In the genomic region with DNA sequence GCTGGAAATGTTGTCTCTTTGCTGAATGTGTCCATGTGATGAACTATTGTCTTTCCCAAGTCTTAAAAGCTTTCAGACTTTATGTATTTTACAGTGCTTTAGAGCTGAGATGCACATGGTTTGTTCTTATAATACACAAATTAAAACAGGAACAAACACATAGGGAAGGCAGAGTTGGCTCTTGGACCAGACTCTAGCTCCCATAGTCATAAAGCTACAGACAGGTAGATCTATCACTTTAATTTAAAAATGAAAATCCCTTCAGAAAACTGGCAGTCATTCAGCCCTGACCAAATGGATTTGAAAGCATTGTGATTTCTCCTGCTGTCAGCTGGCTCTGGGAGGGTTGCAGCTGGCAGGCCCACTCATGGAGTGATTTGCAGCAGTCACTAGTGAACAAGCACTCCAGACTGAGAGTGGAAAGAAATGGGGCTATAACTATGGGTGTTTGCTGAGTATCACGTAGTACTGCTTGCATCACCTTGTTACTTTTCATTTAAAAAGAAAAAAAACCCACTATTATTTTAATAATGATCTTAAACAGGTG, we compare ENCODE assay signal across 23 mouse cellular contexts.
DNase-seq lines count a peak whose midpoint lies in the region; ATAC-seq and TF ChIP-seq lines count a peak whose summit lies in the region.
"Had no signal": no experiment of that assay in that cellular context is flagged by ENCODE, and none has a peak within 500 bp of the region (broad histone marks: within the 10 kb centered on the region; RNA-seq: fewer than 3 reads in every experiment).

No protein-coding gene starts in this region.

- no peak overlapping the region for H3K4me2 ChIP-seq in intestine, postnatal 0 days (replicated peaks; ENCODE audit: low read depth)
- H3K4me2 ChIP-seq: heart, embryonic 13.5 days; limb, embryonic 15.5 days; midbrain, embryonic 13.5 days had no signal

- H3K4me3 ChIP-seq in intestine, postnatal 0 days (ENCODE audit: low read depth, low read length) = no peak overlapping the region
- H3K4me3 ChIP-seq: forebrain, embryonic 10.5 days; gastrocnemius, adult 2 months; heart, embryonic 13.5 days; limb, embryonic 15.5 days; midbrain, embryonic 13.5 days had no signal

- no peaks in the 10 kb centered on the region for H3K4me1 ChIP-seq in intestine, postnatal 0 days (replicated peaks; ENCODE audit: control insufficient read depth, insufficient read depth, low read length)
- H3K4me1 ChIP-seq: forebrain, embryonic 10.5 days; heart, embryonic 13.5 days; midbrain, embryonic 13.5 days had no signal

- no peaks in the 10 kb centered on the region for H3K36me3 ChIP-seq in intestine, postnatal 0 days (ENCODE audit: control insufficient read depth, insufficient read depth)
- H3K36me3 ChIP-seq: forebrain, embryonic 10.5 days; heart, embryonic 13.5 days; limb, embryonic 15.5 days; midbrain, embryonic 13.5 days had no signal

- no peaks in the 10 kb centered on the region for H3K27me3 ChIP-seq in intestine, postnatal 0 days (replicated peaks; ENCODE audit: control insufficient read depth, insufficient read depth, low read length)
- H3K27me3 ChIP-seq: heart, embryonic 13.5 days; limb, embryonic 15.5 days; midbrain, embryonic 13.5 days had no signal

- ATAC-seq in frontal cortex, adult (ENCODE audit: low TSS enrichment) = peak; percentile 31; the same call in 1 of the 2 replicates
- no peak for ATAC-seq in intestine, postnatal 0 days
- ATAC-seq: forebrain, postnatal 0 days; inflammation-experienced regulatory T-cells, adult 6 months; liver, postnatal 0 days; midbrain, embryonic 13.5 days had no signal

- no peaks in the 10 kb centered on the region for H3K9me3 ChIP-seq in intestine, postnatal 0 days (ENCODE audit: control insufficient read depth)
- H3K9me3 ChIP-seq: forebrain, embryonic 10.5 days; heart, embryonic 13.5 days; limb, embryonic 15.5 days; midbrain, embryonic 13.5 days had no signal

- intact Hi-C loops in left cerebral cortex, postnatal 4 days (cut with DNase I) = no loop called here

- H3K27ac ChIP-seq in intestine, postnatal 0 days (ENCODE audit: low read depth, low read length) = no peak overlapping the region
- H3K27ac ChIP-seq: forebrain, embryonic 10.5 days; gastrocnemius, adult 2 months; heart, embryonic 13.5 days; limb, embryonic 15.5 days; midbrain, embryonic 13.5 days had no signal

- no peak for DNase-seq in frontal cortex, postnatal 14 days (ENCODE audit: low spot score in 2 of 2)
- peak; percentile 41 for DNase-seq in left cerebral cortex, postnatal 4 days
- no peak for DNase-seq in left cerebral cortex, adult 18-20 months (ENCODE audit: low spot score in 2 of 2)
- DNase-seq in brain, embryonic 14.5 days (ENCODE audit: low read depth) = peak; percentile 34
- peak; percentile 29 to 37 for DNase-seq in layer of hippocampus, postnatal 10 days (ENCODE audit: low spot score in 2 of 2)
- DNase-seq in right cerebral cortex, postnatal 14 days = no peak
- DNase-seq: adrenal gland, postnatal 36 days; B cell, adult 2 months; forebrain, postnatal 0 days; gastrocnemius, adult 2 months; heart, postnatal 36 days; kidney, adult 8-10 months; kidney, postnatal 25 days; liver, postnatal 0 days; lung, postnatal 10 days; thymus, postnatal 36 days had no signal

- TF ChIP-seq POLR2A in brain, embryonic 14.5 days (IDR thresholded peaks at IDR 0.05; ENCODE audit: borderline replicate concordance, extremely low read depth, insufficient read depth, insufficient read length, poor library complexity, severe bottlenecking) = no peak

- TF ChIP-seq CTCF in brain, embryonic 14.5 days (IDR thresholded peaks at IDR 0.05; ENCODE audit: borderline replicate concordance, extremely low read depth, insufficient read depth, insufficient read length) = no peak
- no peak for TF ChIP-seq CTCF in intestine, postnatal 0 days (IDR thresholded peaks at IDR 0.05; ENCODE audit: low read depth)

- no peak overlapping the region for H3K9ac ChIP-seq in intestine, postnatal 0 days (ENCODE audit: low read depth, low read length)
- H3K9ac ChIP-seq: forebrain, postnatal 0 days; heart, embryonic 13.5 days; limb, embryonic 15.5 days; liver, postnatal 0 days; midbrain, embryonic 13.5 days had no signal

- 82% methylated on average over 1 of the region's 1 CpGs for WGBS in intestine, postnatal 0 days

Comparison
In these comparisons a context has a peak if more than half of its experiments do, and no peak if none do; other contexts are left out.
1. DNase-seq: peak in left cerebral cortex, postnatal 4 days (single experiment), brain, embryonic 14.5 days (single experiment) and layer of hippocampus, postnatal 10 days (2 of 2); none in frontal cortex, postnatal 14 days (0 of 2), left cerebral cortex, adult 18-20 months (0 of 2) and right cerebral cortex, postnatal 14 days (single experiment).